In the genomic region with DNA sequence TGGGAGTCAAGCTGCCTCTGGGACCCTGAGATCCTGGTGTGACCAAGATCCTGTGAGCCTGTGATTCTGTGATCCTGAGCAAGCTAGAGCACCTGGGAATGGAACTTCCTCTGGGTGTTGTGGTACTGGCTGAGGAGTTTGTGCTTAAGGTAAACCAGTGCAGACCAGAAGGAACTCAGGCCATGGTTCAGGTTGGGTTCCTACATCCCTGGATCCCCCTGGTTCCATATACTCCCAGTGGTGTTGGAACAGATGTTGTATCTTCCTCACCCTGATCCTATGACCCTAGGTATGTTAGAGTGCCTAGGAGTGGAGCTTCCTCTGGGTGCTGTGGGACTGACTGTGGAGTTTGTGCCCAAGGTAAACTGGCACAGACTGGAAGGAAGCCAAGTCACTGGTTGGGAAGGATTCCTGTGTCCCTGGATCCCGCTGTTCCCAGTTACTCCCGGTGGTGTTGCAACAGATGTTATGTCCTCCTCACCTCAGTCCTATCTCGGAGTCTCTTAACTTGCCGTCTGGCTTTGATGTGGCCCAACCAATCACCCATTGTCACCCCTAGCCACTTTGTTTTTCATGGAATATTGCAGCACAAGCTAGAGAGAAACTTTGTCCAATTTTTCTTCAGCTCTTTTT, we compare ENCODE assay signal across 23 mouse cellular contexts. TPM values are rescaled to one million over a fixed set of nuclear protein-coding genes. Genes with fewer than 3 reads are reported as not detected.
A peak's percentile ranks its signal among the peaks of the same experiment; 100 is the strongest.
DNase-seq lines count a peak whose midpoint lies in the region.
"Had no signal": no experiment of that assay in that cellular context is flagged by ENCODE, and none has a peak within 500 bp of the region (broad histone marks: within the 10 kb centered on the region; RNA-seq: fewer than 3 reads in every experiment).

No protein-coding gene starts in this region.

- H3K4me1 ChIP-seq in heart, embryonic 10.5 days: no peaks in the 10 kb centered on the region
- no peaks in the 10 kb centered on the region for H3K4me1 ChIP-seq in embryonic facial prominence, embryonic 10.5 days
- H3K4me1 ChIP-seq: embryonic facial prominence, embryonic 15.5 days; heart, embryonic 13.5 days; hindbrain, embryonic 13.5 days had no signal

- H3K27ac ChIP-seq in heart, embryonic 10.5 days: no peak overlapping the region
- H3K27ac ChIP-seq in embryonic facial prominence, embryonic 10.5 days (replicated peaks): no peak overlapping the region
- H3K27ac ChIP-seq: embryonic facial prominence, embryonic 15.5 days; heart, embryonic 13.5 days; hindbrain, embryonic 13.5 days; hindbrain, postnatal 0 days had no signal

- intact Hi-C loops in heart, postnatal 10 days (cut with DNase I): loop anchor here (10.0 kb wide), 1 partner anchor 245 kb away; no protein-coding TSS in a partner anchor

- no peaks in the 10 kb centered on the region for H3K27me3 ChIP-seq in heart, embryonic 10.5 days (ENCODE audit: insufficient read depth, poor library complexity, severe bottlenecking)
- no peaks in the 10 kb centered on the region for H3K27me3 ChIP-seq in embryonic facial prominence, embryonic 10.5 days (replicated peaks; ENCODE audit: low read depth, poor library complexity, severe bottlenecking)
- H3K27me3 ChIP-seq: embryonic facial prominence, embryonic 15.5 days; heart, embryonic 13.5 days; hindbrain, embryonic 13.5 days had no signal

- H3K4me3 ChIP-seq in heart, embryonic 10.5 days: no peak overlapping the region
- H3K4me3 ChIP-seq in embryonic facial prominence, embryonic 10.5 days: no peak overlapping the region
- H3K4me3 ChIP-seq: embryonic facial prominence, embryonic 15.5 days; erythroblast, embryonic 14.5 days; heart, embryonic 13.5 days; hindbrain, embryonic 13.5 days had no signal

- DNase-seq in adrenal gland, adult 2 months: peak; percentile 26
- no peak for DNase-seq in adrenal gland, adult 8-10 months
- peak; percentile 66 for DNase-seq in heart, embryonic 10.5 days (ENCODE audit: low spot score)
- DNase-seq in heart, postnatal 10 days: no peak
- DNase-seq in spleen, postnatal 4 days (ENCODE audit: low spot score in 2 of 2): peak; percentile 8 to 52
- DNase-seq in spleen, postnatal 36 days (ENCODE audit: low spot score in 2 of 2): no peak
- peak; percentile 1 for DNase-seq in embryonic facial prominence, embryonic 10.5 days (ENCODE audit: low spot score)
- DNase-seq: B cell, adult 2 months; cerebellum, adult 2 months; cerebellum, postnatal 10 days; gastrocnemius, postnatal 10 days; heart, postnatal 4 days had no signal

- H3K36me3 ChIP-seq in heart, embryonic 10.5 days: no peaks in the 10 kb centered on the region
- H3K36me3 ChIP-seq in embryonic facial prominence, embryonic 10.5 days (replicated peaks): no peaks in the 10 kb centered on the region
- H3K36me3 ChIP-seq: embryonic facial prominence, embryonic 15.5 days; G1E; heart, embryonic 13.5 days; hindbrain, embryonic 13.5 days had no signal

- H3K9me3 ChIP-seq in heart, embryonic 10.5 days: peaks cover 4% of the 10 kb centered on the region
- peaks cover 10% of the 10 kb centered on the region for H3K9me3 ChIP-seq in embryonic facial prominence, embryonic 10.5 days

- 79% methylated on average over 4 of the region's 4 CpGs for WGBS in heart, embryonic 10.5 days
- WGBS in embryonic facial prominence, embryonic 10.5 days: 82% methylated on average over 4 of the region's 4 CpGs

RNA-seq across cellular contexts. Expression of a gene that starts 11.5 kb away (rescaled TPM):
- 10 to 100 TPM; 23.3 to 36.1 TPM for total RNA-seq in adrenal gland, adult 2 months (2021)
- 34.1 and 38.0 TPM in 2 replicates for polyA plus RNA-seq in adrenal gland, adult 2 months (2012; rRNA removed)
- 10 to 100 TPM; 29.6 to 78.6 (median 54.0) TPM for total RNA-seq in adrenal gland, adult 8-10 months (2022)
- 5.5 and 5.6 TPM in 2 replicates for polyA plus RNA-seq in heart, embryonic 10.5 days (2016; fragmentation: Nextera tagmentation; extraction: Ambion mirVana)
- total RNA-seq in heart, postnatal 10 days (2021): 10 to 100 TPM; 42.9 to 45.1 TPM
- 12.5 and 16.7 TPM in 2 replicates for polyA plus RNA-seq in embryonic facial prominence, embryonic 10.5 days (2016; fragmentation: Nextera tagmentation; extraction: Ambion mirVana)
- polyA plus RNA-seq: CD4-positive, CD25-positive, alpha-beta regulatory T cell, adult 4 months had no signal

RNA-seq across cellular contexts. Expression of a gene that starts 33.1 kb away (rescaled TPM):
- under 1 TPM; 0.26 to 0.45 TPM for total RNA-seq in adrenal gland, adult 2 months (2021)
- polyA plus RNA-seq in adrenal gland, adult 2 months (2012; rRNA removed): 1.2 and 2.2 TPM in 2 replicates
- 1 to 10 TPM in 3 of 4 experiments, under 1 TPM in 1; 0.58 to 2.3 (median 1.4) TPM for total RNA-seq in adrenal gland, adult 8-10 months (2022)
- polyA plus RNA-seq in heart, embryonic 10.5 days (2016; fragmentation: Nextera tagmentation; extraction: Ambion mirVana): 0.63 and 2.0 TPM in 2 replicates
- total RNA-seq in heart, postnatal 10 days (2021): under 1 TPM; 0.19 to 0.52 TPM
- polyA plus RNA-seq in embryonic facial prominence, embryonic 10.5 days (2016; fragmentation: Nextera tagmentation; extraction: Ambion mirVana): 1.8 and 2.0 TPM in 2 replicates
- polyA plus RNA-seq: CD4-positive, CD25-positive, alpha-beta regulatory T cell, adult 4 months; erythroblast, embryonic 14.5 days; G1E had no signal

RNA-seq across cellular contexts. Expression of a gene that starts 36.0 kb away (rescaled TPM):
- 1 to 10 TPM; 1.2 to 3.0 TPM for total RNA-seq in adrenal gland, adult 2 months (2021)
- 0.94 and 1.5 TPM in 2 replicates for polyA plus RNA-seq in adrenal gland, adult 2 months (2012; rRNA removed)
- 1 to 10 TPM; 2.0 to 2.7 (median 2.4) TPM for total RNA-seq in adrenal gland, adult 8-10 months (2022)
- 1.6 and 1.8 TPM in 2 replicates for polyA plus RNA-seq in heart, embryonic 10.5 days (2016; fragmentation: Nextera tagmentation; extraction: Ambion mirVana)
- under 1 TPM; 0.36 to 0.37 TPM for total RNA-seq in heart, postnatal 10 days (2021)
- polyA plus RNA-seq in embryonic facial prominence, embryonic 10.5 days (2016; fragmentation: Nextera tagmentation; extraction: Ambion mirVana): 0.34 and 0.99 TPM in 2 replicates
- total RNA-seq: G1E; gastrocnemius, postnatal 4 days; hindbrain, postnatal 0 days had no signal
- polyA plus RNA-seq: CD4-positive, CD25-positive, alpha-beta regulatory T cell, adult 4 months; cerebellum, adult 2 months; embryonic facial prominence, embryonic 11.5 days; erythroblast, embryonic 14.5 days; frontal cortex, adult 2 months; G1E; heart, postnatal 0 days; hindbrain, embryonic 13.5 days had no signal

RNA-seq across cellular contexts. Expression of a gene that starts 36.0 kb away (rescaled TPM):
- total RNA-seq in adrenal gland, adult 2 months (2021): 10 to 100 TPM; 48.8 to 96.9 TPM
- 78.7 and 106 TPM in 2 replicates for polyA plus RNA-seq in adrenal gland, adult 2 months (2012; rRNA removed)
- total RNA-seq in adrenal gland, adult 8-10 months (2022): 100 to 1,000 TPM in 1 of 4 experiments, 10 to 100 TPM in 3; 80.8 to 112 (median 97.8) TPM
- polyA plus RNA-seq in heart, embryonic 10.5 days (2016; fragmentation: Nextera tagmentation; extraction: Ambion mirVana): 101 and 117 TPM in 2 replicates
- 100 to 1,000 TPM; 110 to 112 TPM for total RNA-seq in heart, postnatal 10 days (2021)
- 71.7 and 72.8 TPM in 2 replicates for polyA plus RNA-seq in embryonic facial prominence, embryonic 10.5 days (2016; fragmentation: Nextera tagmentation; extraction: Ambion mirVana)

RNA-seq across cellular contexts. Expression of a gene that starts 41.6 kb away (rescaled TPM):
- total RNA-seq in adrenal gland, adult 2 months (2021): 10 to 100 TPM in 1 of 2 experiments, 1 to 10 TPM in 1; 6.8 to 13.0 TPM
- polyA plus RNA-seq in adrenal gland, adult 2 months (2012; rRNA removed): 13.4 and 13.9 TPM in 2 replicates
- 10 to 100 TPM; 11.1 to 19.1 (median 15.7) TPM for total RNA-seq in adrenal gland, adult 8-10 months (2022)
- 22.8 and 27.6 TPM in 2 replicates for polyA plus RNA-seq in heart, embryonic 10.5 days (2016; fragmentation: Nextera tagmentation; extraction: Ambion mirVana)
- 10 to 100 TPM; 15.4 to 15.6 TPM for total RNA-seq in heart, postnatal 10 days (2021)
- polyA plus RNA-seq in embryonic facial prominence, embryonic 10.5 days (2016; fragmentation: Nextera tagmentation; extraction: Ambion mirVana): 26.6 and 28.0 TPM in 2 replicates

Comparison
In these comparisons a context has a peak if more than half of its experiments do, and no peak if none do; other contexts are left out.
1. DNase-seq: peak in adrenal gland, adult 2 months (single experiment), heart, embryonic 10.5 days (single experiment), spleen, postnatal 4 days (2 of 2) and embryonic facial prominence, embryonic 10.5 days (single experiment); none in adrenal gland, adult 8-10 months (single experiment), heart, postnatal 10 days (0 of 2) and spleen, postnatal 36 days (0 of 2).